Mouse (Mus musculus): Measurements from ENCODE around the gene Rassf3.

GRCm38 (mm10) chr10:121436258-121436645, 39.9 kb downstream of the Rassf3 start:
- TF ChIP-seq CTCF (IDR thresholded peaks at IDR 0.05; ENCODE audit: control insufficient read depth, insufficient read depth, insufficient replicate concordance, low read depth, low read length) = no peak
- no peak for TF ChIP-seq POLR2A (IDR thresholded peaks at IDR 0.05; ENCODE audit: control insufficient read depth, low read depth, low read length)
